Mouse (Mus musculus): ENCODE data around the gene Lrrc20.

DNA sequence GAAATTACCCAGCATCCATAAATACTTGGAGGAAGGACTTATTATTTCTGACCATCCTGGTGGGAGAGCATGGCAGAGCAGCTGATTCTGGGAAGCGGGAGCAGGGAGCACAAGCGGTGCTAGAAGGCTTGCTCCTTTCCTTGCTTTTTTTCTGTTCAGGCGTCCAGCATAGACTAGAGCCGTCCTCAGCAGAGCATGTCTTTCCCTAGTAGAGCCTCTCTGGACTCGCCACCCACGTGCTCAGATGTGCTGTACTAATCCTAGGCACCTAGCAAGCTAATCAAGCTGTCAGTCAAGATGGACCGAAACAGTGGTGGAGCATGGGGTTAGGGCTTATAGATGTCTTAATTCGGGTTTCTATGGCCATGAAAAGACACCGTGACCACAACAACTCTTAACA, 42.7 kb downstream of the Lrrc20 start:
- TF ChIP-seq CTCF (IDR thresholded peaks at IDR 0.05) (no peak), POLR2A (IDR thresholded peaks at IDR 0.05; ENCODE audit: insufficient read depth, low read depth, low read length) (no peak)
